In the genomic region with DNA sequence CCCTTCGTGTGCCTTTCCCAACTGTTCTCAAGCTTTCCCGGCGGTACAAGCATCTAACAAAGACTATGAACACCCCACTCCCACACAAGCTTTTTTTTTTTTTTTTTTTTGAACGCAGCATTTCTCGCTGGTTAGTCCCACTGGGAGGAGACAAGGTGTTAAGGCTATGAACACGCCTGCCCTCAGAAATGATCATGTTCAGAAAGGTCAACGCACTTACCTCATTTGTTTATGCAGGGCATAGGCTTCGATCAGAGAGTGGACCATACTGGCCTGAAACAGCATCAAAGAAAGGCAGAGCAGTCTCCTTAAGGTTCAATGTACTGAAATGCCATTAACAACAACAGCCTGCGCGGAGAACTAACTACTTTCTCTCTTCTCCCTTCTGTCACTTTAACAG, we compare ENCODE assay signal across 9 mouse cellular contexts. TPM values are rescaled to one million over a fixed set of nuclear protein-coding genes. Genes with fewer than 3 reads are reported as not detected.
DNase-seq lines count a peak whose midpoint lies in the region; ATAC-seq lines count a peak whose summit lies in the region.
"Had no signal": no experiment of that assay in that cellular context is flagged by ENCODE, and none has a peak within 500 bp of the region (broad histone marks: within the 10 kb centered on the region; RNA-seq: fewer than 3 reads in every experiment).

No protein-coding gene starts in this region.

- WGBS in kidney, embryonic 14.5 days, result 43% methylated on average over 10 of the region's 10 CpGs
- WGBS in hindbrain, embryonic 13.5 days, result 35% methylated on average over 10 of the region's 10 CpGs
- WGBS in midbrain, embryonic 15.5 days, result 41% methylated on average over 10 of the region's 10 CpGs

- no peaks in the 10 kb centered on the region for H3K36me3 ChIP-seq in kidney, embryonic 14.5 days (ENCODE audit: control insufficient read depth, insufficient read depth, low read length)
- no peaks in the 10 kb centered on the region for H3K36me3 ChIP-seq in hindbrain, embryonic 13.5 days
- no peaks in the 10 kb centered on the region for H3K36me3 ChIP-seq in midbrain, embryonic 15.5 days (replicated peaks)

- H3K4me1 ChIP-seq in kidney, embryonic 14.5 days (ENCODE audit: control insufficient read depth, insufficient read depth, low read length), result no peaks in the 10 kb centered on the region
- H3K4me1 ChIP-seq in hindbrain, embryonic 13.5 days (replicated peaks), result 0 out of 2 replicates have a peak, but pooled peaks cover 9% of the 10 kb centered on the region
- peaks cover 5% of the 10 kb centered on the region; the same call in 1 of the 2 replicates for H3K4me1 ChIP-seq in midbrain, embryonic 15.5 days

- peak overlapping the region; percentile 47 for H3K4me2 ChIP-seq in kidney, embryonic 14.5 days (replicated peaks; ENCODE audit: low read depth, low read length)
- H3K4me2 ChIP-seq in hindbrain, embryonic 13.5 days, result peak overlapping the region; percentile 58
- H3K4me2 ChIP-seq in midbrain, embryonic 15.5 days, result peak overlapping the region; percentile 59

- no peak overlapping the region for H3K27ac ChIP-seq in kidney, embryonic 14.5 days (ENCODE audit: low read depth, low read length)
- H3K27ac ChIP-seq in hindbrain, embryonic 13.5 days, result no peak overlapping the region
- H3K27ac ChIP-seq in midbrain, embryonic 15.5 days, result no peak overlapping the region

- H3K9me3 ChIP-seq in kidney, embryonic 14.5 days (ENCODE audit: control insufficient read depth, low read length), result no peaks in the 10 kb centered on the region
- no peaks in the 10 kb centered on the region for H3K9me3 ChIP-seq in hindbrain, embryonic 13.5 days
- no peaks in the 10 kb centered on the region for H3K9me3 ChIP-seq in midbrain, embryonic 15.5 days

- no peak for DNase-seq in kidney, postnatal 10 days
- DNase-seq in Muller cell, postnatal 12 days (ENCODE audit: inconsistent ontology term), result peak; percentile 1
- no peak for DNase-seq in thymus, postnatal 4 days
- no peak for DNase-seq in cerebellum, postnatal 36 days
- no peak for DNase-seq in gastrocnemius, postnatal 36 days
- DNase-seq: kidney, adult 18-20 months had no signal

- H3K9ac ChIP-seq in kidney, embryonic 14.5 days (ENCODE audit: low read depth, low read length), result peak overlapping the region; percentile 37; the same call in 1 of the 2 replicates
- peak overlapping the region; percentile 59 for H3K9ac ChIP-seq in hindbrain, embryonic 13.5 days
- peak overlapping the region; percentile 43 for H3K9ac ChIP-seq in midbrain, embryonic 15.5 days

- peak overlapping the region; percentile 49 for H3K4me3 ChIP-seq in kidney, embryonic 14.5 days (ENCODE audit: low read length)
- H3K4me3 ChIP-seq in hindbrain, embryonic 13.5 days, result peak overlapping the region; percentile 50
- peak overlapping the region; percentile 52 for H3K4me3 ChIP-seq in midbrain, embryonic 15.5 days

- no peaks in the 10 kb centered on the region for H3K27me3 ChIP-seq in kidney, embryonic 14.5 days (ENCODE audit: control insufficient read depth, insufficient read depth, low read length)
- peaks cover 21% of the 10 kb centered on the region; the same call in 1 of the 2 replicates for H3K27me3 ChIP-seq in hindbrain, embryonic 13.5 days
- no peaks in the 10 kb centered on the region for H3K27me3 ChIP-seq in midbrain, embryonic 15.5 days (replicated peaks)

- ATAC-seq in kidney, embryonic 14.5 days (ENCODE audit: low FRiP score, low TSS enrichment), result no peak
- peak; percentile 37; the same call in 1 of the 2 replicates for ATAC-seq in hindbrain, embryonic 13.5 days (ENCODE audit: low FRiP score)
- peak; percentile 22; the same call in 1 of the 2 replicates for ATAC-seq in midbrain, embryonic 15.5 days (replicated peaks)

- intact Hi-C loops in gastrocnemius, postnatal 36 days (cut with DNase I), result no loop called here

RNA-seq across cellular contexts. Expression of gene Hdac8, which starts 1.0 kb away (rescaled TPM):
- 3.2 and 4.3 TPM in 2 replicates for polyA plus RNA-seq in kidney, embryonic 14.5 days (2014; fragmentation: Nextera tagmentation; extraction: Ambion mirVana)
- 10.0 and 10.7 TPM in 2 replicates for polyA plus RNA-seq in hindbrain, embryonic 13.5 days (2015; fragmentation: Nextera tagmentation; extraction: Ambion mirVana)
- polyA plus RNA-seq in midbrain, embryonic 15.5 days (2015; fragmentation: Nextera tagmentation; extraction: Ambion mirVana), result 7.8 and 9.3 TPM in 2 replicates
- total RNA-seq in gastrocnemius, postnatal 36 days (2021), result 1 to 10 TPM; 2.9 to 4.0 TPM
